Mouse (Mus musculus) neural tube, embryonic 10.5 days (tissue): ENCODE data around the gene Fgr.

Experiments
- DNase-seq: peaks from one replicate; pipeline ENCODE4 v3.0.0-alpha.2; 2017; ENCODE audit warnings: low spot score; ENCODE audit errors: extremely low spot score

Fgr gene

DNA sequence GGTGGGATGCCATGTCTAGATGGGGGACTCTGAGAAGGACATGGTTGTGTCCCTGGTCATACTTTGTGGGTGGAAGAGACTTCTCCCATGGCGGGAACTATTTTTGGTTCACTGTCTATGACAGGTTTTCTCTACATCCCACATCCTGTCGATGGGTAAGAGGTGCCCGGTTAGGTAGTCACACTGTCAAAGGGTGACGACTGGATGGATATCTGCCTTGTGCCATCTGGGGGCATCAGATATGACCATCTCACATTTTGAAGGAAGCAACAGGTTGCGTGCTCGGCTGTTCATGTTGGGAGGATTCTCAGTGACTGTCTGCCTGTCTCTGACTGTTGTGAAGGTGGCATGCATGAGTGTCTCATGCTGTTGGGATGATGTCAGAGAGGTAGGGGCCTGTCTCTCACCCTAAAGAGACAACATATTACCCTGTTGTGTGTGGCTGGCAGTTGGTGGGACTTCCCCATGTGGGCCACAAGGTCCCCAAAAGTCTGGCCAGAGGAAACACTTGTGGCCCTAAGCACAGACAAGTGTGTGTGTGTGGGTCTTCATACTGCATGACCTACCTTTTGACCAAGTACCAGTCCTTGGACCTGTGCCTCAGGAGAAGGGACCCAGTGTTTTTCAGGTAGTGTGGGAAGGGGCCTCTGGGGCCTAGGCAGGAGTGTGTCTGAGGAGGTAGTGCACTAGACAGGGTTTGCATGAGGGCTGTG is 77.1 kb downstream of the Fgr start:
- DNase-seq: no peak

DNA sequence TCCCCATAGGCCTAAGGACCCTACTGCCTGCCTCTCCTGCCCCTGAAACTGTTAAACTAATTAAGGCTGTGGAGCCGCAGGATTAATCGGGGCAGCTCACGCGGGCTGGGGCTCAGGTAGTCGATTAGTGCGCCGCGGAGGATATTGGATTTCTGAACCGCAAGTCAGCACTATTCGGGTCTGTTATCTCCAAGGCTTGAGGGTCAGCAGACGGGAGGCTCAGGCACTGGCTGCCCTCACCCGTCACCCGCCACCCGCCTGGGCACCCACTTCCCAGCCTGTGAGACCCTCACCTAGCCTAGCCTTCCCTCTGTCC is 77.6 kb downstream of the Fgr start:
- no peak for DNase-seq
